Mouse (Mus musculus): ENCODE data around the gene Atf7.

DNA sequence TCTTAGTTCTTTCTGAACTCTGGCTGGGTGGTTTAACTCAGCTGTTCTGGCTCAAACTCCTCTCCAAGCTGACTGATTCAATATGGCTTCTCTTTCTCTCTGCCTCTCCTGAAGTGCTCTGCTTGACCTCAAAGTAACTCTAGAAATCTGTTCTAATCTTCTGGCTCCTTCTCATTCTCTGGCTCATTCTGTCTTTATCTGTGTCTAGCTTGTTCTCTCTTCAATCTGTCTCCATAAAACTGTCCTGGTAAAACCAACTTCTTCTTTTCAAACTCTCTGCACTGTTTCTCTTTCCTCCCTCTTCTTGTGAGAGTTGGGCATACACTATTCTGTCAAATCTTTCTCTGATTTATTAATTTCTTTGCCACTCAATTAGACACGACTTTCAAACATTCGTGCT, 57.4 kb downstream of the Atf7 start:
- TF ChIP-seq CTCF (IDR thresholded peaks at IDR 0.05; ENCODE audit: control insufficient read depth, insufficient read depth, insufficient read length) (no peak), USF1 (IDR thresholded peaks at IDR 0.05; ENCODE audit: low read depth) (no peak), MAX (IDR thresholded peaks at IDR 0.05) (no peak), CEBPB (IDR thresholded peaks at IDR 0.05; ENCODE audit: low read depth) (no peak), FOSL1 (IDR thresholded peaks at IDR 0.05; ENCODE audit: insufficient read depth, low read length, poor library complexity, severe bottlenecking) (no peak), MYOD1 (IDR thresholded peaks at IDR 0.05; ENCODE audit: control insufficient read depth, insufficient read length, low read depth) (no peak)

Measured in C2C12 (cell line).